Mouse (Mus musculus) hindbrain, embryonic 16.5 days (tissue): ENCODE results near the gene Atrnl1. TPM values are rescaled to one million over a fixed set of nuclear protein-coding genes. Genes with fewer than 3 reads are reported as not detected.
"Not testable (repeated sequence)": the region's sequence is repeated elsewhere in the genome, so short reads cannot be mapped to it uniquely, and the experiment has no call there.

ENCODE experiments used
- ATAC-seq: fragments of 200-750 bp; cut with Nextera tagmentation; 2 replicates; pipeline ENCODE4 v1.8.0; 2017; ENCODE audit warnings: moderate TSS enrichment, moderate library complexity
- H3K27ac ChIP-seq: fragments of 300-500 bp; sonication (generic); 2 replicates; pipeline ENCODE4 v1.5.1; 2014; ENCODE audit warnings: low read depth, mild to moderate bottlenecking, control low read depth, low read length, moderate library complexity
- H3K27me3 ChIP-seq: fragments of 300-500 bp; sonication (generic); replicated peaks from 2 replicates; pipeline ENCODE4 v1.6.1; 2014; ENCODE audit warnings: low read length; ENCODE audit not compliant: control insufficient read depth, insufficient read depth
- H3K36me3 ChIP-seq: fragments of 300-500 bp; sonication (generic); 2 replicates; pipeline ENCODE4 v1.6.1; 2014; ENCODE audit warnings: mild to moderate bottlenecking, low read length, moderate library complexity, mixed read lengths; ENCODE audit not compliant: control insufficient read depth, insufficient read depth
- H3K4me1 ChIP-seq: fragments of 300-500 bp; sonication (generic); 2 replicates; pipeline ENCODE4 v1.6.1; 2014; ENCODE audit warnings: low read depth, low read length; ENCODE audit not compliant: control insufficient read depth, insufficient read depth
- H3K4me2 ChIP-seq: fragments of 300-500 bp; sonication (generic); 2 replicates; pipeline ENCODE4 v1.6.1; 2014; ENCODE audit warnings: mild to moderate bottlenecking, low read length, control low read depth, moderate library complexity
- H3K4me3 ChIP-seq: fragments of 300-500 bp; sonication (generic); 2 replicates; pipeline ENCODE4 v1.5.1; 2014; ENCODE audit warnings: mild to moderate bottlenecking, low read length, control low read depth, moderate library complexity
- H3K9ac ChIP-seq: fragments of 300-500 bp; sonication (generic); 2 replicates; pipeline ENCODE4 v1.6.1; 2014; ENCODE audit warnings: low read depth, mild to moderate bottlenecking, control low read depth, low read length, moderate library complexity
- H3K9me3 ChIP-seq: fragments of 300-500 bp; sonication (generic); 2 replicates; pipeline ENCODE4 v1.6.1; 2014; ENCODE audit warnings: mild to moderate bottlenecking, low read length, moderate library complexity; ENCODE audit not compliant: control insufficient read depth
- WGBS: fragments of 180-500 bp; shearing (Covaris S2); extraction: QIAGEN DNeasy Blood & Tissue Kit; methylation state at CpG from one replicate; pipeline ENCODE4 v1.1.7; 2014; 5-methylcytosine and 5-hydroxymethylcytosine counted together
- polyA plus RNA-seq: library from polyadenylated mRNA; unstranded; fragments of >200 nt; fragmentation: Nextera tagmentation; extraction: Ambion mirVana; gene quantifications from 2 replicates; pipeline ENCODE4 v1.2.1, GENCODE M21; 2015

The Atrnl1 gene
- polyA plus RNA-seq, 1 experiment from 2014 or later = 5.3 TPM

DNA sequence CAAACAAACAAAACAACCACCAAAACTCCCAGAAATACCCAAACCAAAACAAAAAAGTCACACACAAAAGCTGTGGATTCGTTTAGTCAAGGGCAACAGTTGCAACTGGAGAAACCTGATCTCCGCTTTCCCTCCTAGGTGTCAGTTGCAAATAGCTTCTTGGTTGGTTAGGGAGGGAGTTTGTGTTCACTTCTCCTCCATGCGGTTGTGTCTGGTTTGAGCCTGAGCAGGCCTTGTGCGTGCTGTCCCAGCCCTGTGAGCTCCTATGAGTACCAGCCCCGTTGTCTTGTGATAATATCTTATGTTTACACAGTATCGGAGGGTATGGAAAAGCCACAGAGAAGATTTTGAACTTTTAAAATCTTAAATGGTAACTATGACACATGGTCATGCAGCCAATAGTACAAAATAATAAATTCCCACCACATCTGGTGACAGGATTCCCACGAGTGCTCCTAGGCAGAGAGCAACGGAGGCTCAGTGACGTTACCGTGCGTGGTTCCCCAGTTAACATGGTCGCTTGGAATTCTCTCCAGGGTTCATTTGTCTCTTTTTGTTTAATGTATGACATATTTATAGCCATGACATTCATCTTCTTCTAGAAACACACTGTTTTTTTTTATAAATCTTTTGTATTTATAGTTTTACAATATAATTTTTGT lies 46.7 kb downstream of the Atrnl1 start:
- no peak overlapping the region for H3K4me3 ChIP-seq
- 0 out of 2 replicates have a peak, but pooled peaks cover 2% of the 10 kb centered on the region for H3K36me3 ChIP-seq
- no peak overlapping the region for H3K9ac ChIP-seq
- H3K4me1 ChIP-seq = no peaks in the 10 kb centered on the region
- H3K27me3 ChIP-seq = no peaks in the 10 kb centered on the region
- H3K9me3 ChIP-seq = no peaks in the 10 kb centered on the region
- ATAC-seq = no peak
- H3K27ac ChIP-seq = no peak overlapping the region
- WGBS = 63% methylated on average over 12 of the region's 12 CpGs
- no peak overlapping the region for H3K4me2 ChIP-seq

DNA sequence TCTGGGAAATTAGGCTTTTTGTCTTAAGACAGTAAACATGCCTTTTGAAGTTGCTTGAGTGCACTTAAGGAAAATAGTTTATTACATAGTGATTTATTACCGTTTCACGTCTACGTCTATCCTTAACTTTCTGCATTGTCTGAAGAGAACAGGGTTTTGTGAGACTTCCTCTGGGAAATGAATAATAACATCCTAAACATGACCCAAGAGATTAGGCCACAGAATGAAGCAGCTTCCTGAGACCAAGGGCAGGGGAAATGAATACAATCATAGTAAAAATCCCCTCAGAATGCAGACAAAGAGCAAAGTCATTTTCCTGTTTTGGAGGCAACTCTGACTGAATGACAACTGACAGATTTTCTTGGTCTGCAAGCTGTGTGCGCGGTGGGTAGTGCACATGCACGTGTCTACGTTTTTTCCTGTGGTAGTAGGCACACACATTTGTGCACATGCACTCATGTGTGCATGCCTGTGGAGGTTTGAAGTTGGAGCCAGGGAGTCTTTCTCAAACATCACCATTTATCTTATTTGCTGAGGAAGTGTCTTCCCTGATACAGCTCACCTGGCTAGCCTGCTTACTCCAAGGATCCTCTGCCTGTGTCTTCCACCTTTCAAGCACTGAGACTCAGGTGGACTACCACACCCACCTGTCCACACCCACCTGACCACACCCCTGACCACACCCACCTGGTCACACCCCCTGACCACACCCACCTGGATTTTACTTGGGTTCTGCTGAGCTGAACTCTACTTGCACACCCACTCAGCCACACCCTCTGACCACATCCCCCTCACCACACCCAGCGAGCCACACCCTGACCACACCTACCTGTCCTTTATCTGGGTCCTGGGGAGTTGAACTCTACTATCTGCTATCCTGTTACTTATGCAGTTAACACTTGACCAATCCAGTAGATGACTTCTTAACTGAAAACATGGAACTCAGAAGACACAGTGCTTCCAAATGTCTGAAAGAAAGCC lies 47.6 kb downstream of the Atrnl1 start:
- 87% methylated on average over 8 of the region's 8 CpGs for WGBS
- Histone ChIP-seq H3K9ac (no peak overlapping the region), H3K27ac (no peak overlapping the region), H3K4me1 (no peaks in the 10 kb centered on the region), H3K36me3 (no peaks in the 10 kb centered on the region), H3K9me3 (no peaks in the 10 kb centered on the region), H3K27me3 (no peaks in the 10 kb centered on the region), H3K4me2 (no peak overlapping the region), H3K4me3 (no peak overlapping the region)
- no peak for ATAC-seq

DNA sequence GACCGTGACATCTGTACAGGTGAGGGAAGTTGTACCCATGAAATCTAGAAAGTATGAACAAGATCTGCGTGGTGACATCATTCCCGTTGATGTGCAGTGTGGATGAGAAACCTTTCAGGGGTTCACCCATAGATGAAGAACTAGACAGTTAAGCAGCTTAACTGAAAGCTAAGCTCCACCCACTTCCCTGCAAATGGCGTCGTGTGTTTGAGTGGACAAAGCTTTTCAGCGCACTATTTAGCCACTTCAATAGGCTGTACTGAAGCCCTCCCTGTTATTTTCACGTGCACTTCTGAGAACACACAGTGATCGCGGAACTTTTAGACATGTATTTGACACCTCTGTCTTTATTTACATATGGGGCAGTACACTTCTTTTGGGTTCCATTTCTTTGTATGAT lies 56.2 kb downstream of the Atrnl1 start:
- Histone ChIP-seq H3K4me1 (no peaks in the 10 kb centered on the region), H3K36me3 (no peaks in the 10 kb centered on the region; the same call in 1 of the 2 replicates), H3K27me3 (no peaks in the 10 kb centered on the region), H3K4me3 (no peak overlapping the region), H3K4me2 (no peak overlapping the region), H3K27ac (no peak overlapping the region), H3K9me3 (no peaks in the 10 kb centered on the region), H3K9ac (no peak overlapping the region)
- WGBS = 82% methylated on average over 9 of the region's 9 CpGs
- no peak for ATAC-seq

DNA sequence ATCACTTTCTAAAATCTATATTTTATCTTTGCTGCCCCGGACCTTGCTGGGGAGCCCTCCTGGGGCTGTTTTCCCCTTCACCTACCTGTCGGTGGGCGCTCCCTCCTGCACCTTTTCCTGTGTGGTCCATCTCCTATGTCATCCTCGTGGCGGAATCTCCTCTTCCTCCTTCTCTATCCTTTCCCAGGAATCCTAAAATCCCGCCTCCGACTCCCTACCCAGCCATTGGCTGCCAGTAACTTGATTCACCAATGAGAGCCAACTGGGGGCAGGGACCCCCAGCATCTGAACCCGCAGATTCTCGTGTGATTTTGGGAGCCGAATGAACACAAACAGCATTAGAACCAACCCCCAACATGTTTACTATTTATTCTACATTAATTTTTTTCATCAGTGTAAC lies 57.1 kb downstream of the Atrnl1 start:
- 95% methylated on average over 10 of the region's 10 CpGs for WGBS
- H3K36me3 ChIP-seq = no peaks in the 10 kb centered on the region; the same call in 1 of the 2 replicates
- H3K27ac ChIP-seq = no peak overlapping the region
- H3K9ac ChIP-seq = no peak overlapping the region
- ATAC-seq = no peak
- H3K4me1 ChIP-seq = no peaks in the 10 kb centered on the region
- no peaks in the 10 kb centered on the region for H3K9me3 ChIP-seq
- no peak overlapping the region for H3K4me3 ChIP-seq
- no peaks in the 10 kb centered on the region for H3K27me3 ChIP-seq
- H3K4me2 ChIP-seq = no peak overlapping the region

DNA sequence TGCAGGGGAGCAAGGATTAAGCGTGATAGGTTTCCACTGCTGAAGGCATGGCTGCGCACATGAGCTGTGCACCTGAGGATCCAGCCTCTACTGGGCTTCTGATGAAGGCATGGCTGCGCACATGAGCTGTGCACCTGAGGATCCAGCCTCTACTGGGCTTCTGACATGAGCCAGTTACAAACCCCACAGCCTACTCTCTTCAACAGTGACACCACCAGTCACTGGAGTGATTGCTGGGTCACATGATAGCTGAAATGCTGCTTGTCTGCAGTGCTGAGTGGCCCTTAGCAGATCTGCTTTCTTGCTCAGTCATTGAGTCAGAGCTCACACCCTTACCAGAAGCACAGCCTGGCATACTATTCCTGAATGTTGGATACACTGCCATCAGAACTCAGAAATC lies 68.6 kb downstream of the Atrnl1 start:
- Histone ChIP-seq H3K36me3 (0 out of 2 replicates have a peak, but pooled peaks cover 2% of the 10 kb centered on the region), H3K9me3 (no peaks in the 10 kb centered on the region), H3K9ac (no peak overlapping the region), H3K27ac (no peak overlapping the region), H3K27me3 (no peaks in the 10 kb centered on the region), H3K4me2 (no peak overlapping the region), H3K4me3 (no peak overlapping the region), H3K4me1 (no peaks in the 10 kb centered on the region)
- no peak; the same call in 1 of the 2 replicates for ATAC-seq
- 92% methylated on average over 3 of the region's 3 CpGs for WGBS

DNA sequence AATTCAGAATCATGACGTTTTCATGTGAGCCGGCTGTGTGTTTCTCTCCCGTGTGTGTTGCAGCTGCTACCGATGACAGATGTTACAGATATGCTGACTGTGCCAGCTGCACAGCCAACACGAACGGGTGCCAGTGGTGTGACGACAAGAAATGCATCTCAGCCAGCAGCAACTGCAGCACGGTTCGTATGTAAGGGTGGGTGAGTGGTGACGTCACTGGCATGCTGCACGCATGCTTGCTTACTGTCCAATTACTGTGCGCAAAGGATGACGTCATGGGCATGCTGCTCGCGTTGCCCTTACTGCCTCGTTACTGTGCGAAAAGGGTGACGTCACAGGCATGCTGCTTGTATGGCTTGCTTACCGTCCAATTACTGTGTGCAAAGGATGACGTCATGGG lies 75.8 kb downstream of the Atrnl1 start:
- Histone ChIP-seq H3K9me3 (no peaks in the 10 kb centered on the region), H3K4me3 (no peak overlapping the region), H3K36me3 (no peaks in the 10 kb centered on the region), H3K4me1 (no peaks in the 10 kb centered on the region), H3K4me2 (peak overlapping the region; percentile 38), H3K9ac (no peak overlapping the region; the same call in 1 of the 2 replicates), H3K27ac (no peak overlapping the region), H3K27me3 (no peaks in the 10 kb centered on the region)
- peak; percentile 68 for ATAC-seq
- WGBS = 67% methylated on average over 20 of the region's 20 CpGs

DNA sequence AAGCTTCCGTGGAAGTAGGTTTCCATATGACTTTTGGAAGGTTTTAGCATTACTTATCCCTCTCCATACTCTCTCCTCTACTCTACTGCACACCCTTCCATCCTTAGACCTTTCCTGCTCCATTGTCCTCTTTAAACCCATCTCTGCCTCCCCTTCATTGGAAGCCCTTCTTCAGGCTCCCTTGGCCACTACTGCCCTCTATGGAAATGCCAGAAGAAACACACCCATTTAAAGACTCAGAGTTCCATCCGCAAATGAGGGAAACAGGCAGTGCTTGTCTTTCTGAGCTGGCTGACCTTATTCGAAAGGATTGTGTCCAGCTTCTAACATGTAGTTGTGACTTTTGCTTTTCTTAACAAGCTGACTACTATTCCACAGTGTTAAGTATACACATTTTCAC lies 81.7 kb downstream of the Atrnl1 start:
- H3K27ac ChIP-seq = no peak overlapping the region
- H3K9ac ChIP-seq = no peak overlapping the region
- no peaks in the 10 kb centered on the region for H3K4me1 ChIP-seq
- no peak for ATAC-seq
- H3K4me3 ChIP-seq = no peak overlapping the region
- peaks cover 10% of the 10 kb centered on the region; the same call in 1 of the 2 replicates for H3K36me3 ChIP-seq
- H3K9me3 ChIP-seq = no peaks in the 10 kb centered on the region
- H3K27me3 ChIP-seq = no peaks in the 10 kb centered on the region
- WGBS = 91% methylated on average over 3 of the region's 3 CpGs
- H3K4me2 ChIP-seq = no peak overlapping the region

DNA sequence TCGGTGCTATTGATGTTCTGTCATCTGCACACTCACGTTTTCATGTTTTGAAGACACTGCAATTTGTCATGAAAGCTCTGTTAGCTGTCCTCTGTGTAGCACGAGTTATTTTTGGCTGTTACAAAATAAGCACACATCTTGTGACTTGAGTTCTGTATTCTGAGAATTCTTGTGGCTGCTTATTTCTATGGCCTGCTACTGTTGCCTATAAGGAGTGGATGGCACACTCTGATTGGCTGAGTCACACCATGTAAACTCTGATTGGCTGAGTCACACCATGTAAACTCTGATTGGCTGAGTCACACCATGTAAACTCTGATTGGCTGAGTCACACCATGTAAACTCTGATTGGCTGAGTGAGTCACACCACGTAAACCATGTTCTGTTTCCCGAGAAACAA lies 85.9 kb downstream of the Atrnl1 start:
- H3K9me3 ChIP-seq, ATAC-seq, H3K27me3 ChIP-seq, H3K4me3 ChIP-seq, H3K36me3 ChIP-seq, H3K4me2 ChIP-seq, H3K9ac ChIP-seq, H3K27ac ChIP-seq, H3K4me1 ChIP-seq: not testable (repeated sequence)
- WGBS = 87% methylated on average over 5 of the region's 5 CpGs

DNA sequence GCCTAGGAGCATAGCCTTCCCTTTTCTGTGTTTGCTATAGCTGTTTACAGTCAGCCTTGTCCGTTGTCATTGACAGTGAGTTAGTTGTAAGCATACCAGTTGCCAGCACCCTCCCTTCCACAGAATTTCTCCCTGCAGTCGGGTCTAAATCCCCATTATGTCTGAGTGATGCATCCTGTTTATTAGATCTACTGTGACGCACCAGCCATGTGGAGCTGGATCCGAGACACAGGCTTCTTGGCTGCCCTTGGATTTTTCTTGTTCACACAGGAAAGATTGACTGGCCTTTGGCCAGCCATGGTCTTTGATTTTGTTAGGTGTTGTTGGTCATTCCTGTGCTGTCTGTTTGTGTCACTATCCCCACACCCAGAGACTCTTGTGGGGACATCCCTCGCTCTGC lies 102.3 kb downstream of the Atrnl1 start:
- no peak overlapping the region for H3K4me2 ChIP-seq
- no peak overlapping the region for H3K27ac ChIP-seq
- H3K27me3 ChIP-seq = no peaks in the 10 kb centered on the region
- no peaks in the 10 kb centered on the region for H3K9me3 ChIP-seq
- no peaks in the 10 kb centered on the region for H3K4me1 ChIP-seq
- H3K4me3 ChIP-seq = no peak overlapping the region
- 0 out of 2 replicates have a peak, but pooled peaks cover 4% of the 10 kb centered on the region for H3K36me3 ChIP-seq
- 60% methylated on average over 5 of the region's 5 CpGs for WGBS
- H3K9ac ChIP-seq = no peak overlapping the region
- no peak for ATAC-seq
